Mouse (Mus musculus): ENCODE results near the gene 1810062G17Rik.

1810062G17Rik gene

DNA sequence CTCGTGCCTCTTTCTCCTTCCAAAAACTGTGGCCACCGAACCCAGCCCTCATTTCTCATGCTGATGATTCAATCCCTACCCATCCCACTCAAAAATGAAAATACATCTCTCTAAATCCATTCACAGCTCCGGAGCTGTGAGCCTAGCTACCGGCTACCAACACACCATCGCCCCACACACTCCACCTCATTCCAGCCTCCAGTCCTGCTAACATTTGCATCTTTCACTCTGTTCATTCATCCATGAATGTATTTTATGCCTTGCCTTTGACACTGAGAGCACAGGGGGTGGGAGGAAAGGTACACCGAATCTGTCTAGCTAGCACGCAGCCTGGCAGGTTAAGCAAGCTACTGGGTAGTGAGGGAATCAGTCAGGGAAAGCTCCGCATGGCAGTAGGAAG lies 3.0 kb downstream of the 1810062G17Rik start:
- no peak for DNase-seq

DNA sequence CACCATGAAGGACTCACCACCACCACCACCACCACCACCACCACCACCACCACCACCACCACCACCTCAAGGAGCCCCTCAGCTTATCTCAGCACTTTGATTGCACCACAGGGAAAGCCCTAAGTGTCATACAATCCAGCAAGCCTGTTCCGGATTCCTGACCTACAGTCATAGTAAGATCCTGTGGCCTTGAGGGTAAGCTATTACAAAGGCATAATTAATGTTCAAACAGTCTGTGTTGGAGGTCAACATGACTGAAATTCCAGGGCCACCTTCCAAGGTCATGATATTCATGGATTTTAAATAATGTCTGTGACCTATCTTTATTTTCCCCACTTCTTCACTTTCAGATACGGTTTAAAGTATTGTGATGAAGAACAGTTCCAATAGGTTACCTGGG lies 4.7 kb downstream of the 1810062G17Rik start:
- DNase-seq: no peak

DNA sequence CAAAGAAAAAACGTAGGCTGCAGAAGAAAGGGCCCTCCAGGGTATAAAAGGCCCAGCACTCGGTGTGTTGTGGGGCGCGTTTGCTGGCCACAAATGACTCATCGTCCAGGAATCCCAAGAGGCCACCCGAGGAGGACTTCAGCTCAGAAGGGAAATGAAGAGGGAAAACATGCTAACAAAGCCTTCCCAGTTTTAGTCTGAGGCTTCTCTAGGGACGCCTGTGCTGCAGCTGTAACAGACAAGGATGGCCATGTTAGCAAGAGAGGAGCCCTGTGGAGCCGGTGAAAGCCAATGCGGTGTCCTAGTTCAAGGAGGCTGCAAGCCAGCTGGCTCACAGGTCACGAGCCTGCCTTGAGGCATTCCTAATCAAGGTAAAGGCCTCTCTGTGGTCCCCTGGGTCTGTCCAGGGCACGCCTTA lies 6.0 kb downstream of the 1810062G17Rik start:
- DNase-seq: peak; percentile 49 to 56

DNA sequence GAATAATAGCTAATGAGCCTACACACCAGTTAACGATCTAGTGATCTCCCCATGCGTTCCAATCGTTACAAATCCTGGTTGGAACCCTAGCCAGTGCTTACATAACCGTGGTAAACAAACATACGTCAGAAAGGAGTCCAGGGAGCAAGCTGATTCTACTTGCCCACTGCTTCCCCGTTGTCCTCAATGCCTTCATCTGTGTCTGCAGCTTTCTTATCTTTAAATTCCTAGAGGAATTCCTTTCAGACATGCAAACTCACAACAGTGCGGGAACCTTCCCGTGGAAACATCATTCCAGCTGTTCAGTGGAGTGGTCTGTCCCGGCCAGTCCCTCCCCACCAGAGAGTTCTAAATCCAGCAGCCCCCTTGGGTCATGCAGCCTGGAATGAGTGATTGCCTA lies 7.2 kb downstream of the 1810062G17Rik start:
- no peak for DNase-seq

DNA sequence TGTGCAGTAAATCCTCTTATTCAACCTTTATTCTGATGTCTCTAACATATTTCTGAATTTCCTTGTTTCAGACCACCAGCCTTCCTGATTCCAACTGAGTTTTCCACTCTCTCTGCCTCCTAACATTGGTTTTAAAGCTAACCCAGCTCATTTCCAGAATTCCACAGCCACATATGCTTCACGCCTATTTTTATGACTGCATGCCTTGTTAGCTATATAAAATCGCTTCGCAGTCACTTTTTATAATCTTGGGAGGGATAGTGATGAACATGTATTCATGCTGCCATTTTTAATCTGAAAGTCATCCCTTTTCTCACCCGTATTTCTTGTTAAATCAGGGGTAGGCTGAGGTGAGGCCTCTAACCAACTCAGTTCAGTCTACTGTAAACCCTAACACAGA lies 8.6 kb downstream of the 1810062G17Rik start:
- DNase-seq: no peak

DNA sequence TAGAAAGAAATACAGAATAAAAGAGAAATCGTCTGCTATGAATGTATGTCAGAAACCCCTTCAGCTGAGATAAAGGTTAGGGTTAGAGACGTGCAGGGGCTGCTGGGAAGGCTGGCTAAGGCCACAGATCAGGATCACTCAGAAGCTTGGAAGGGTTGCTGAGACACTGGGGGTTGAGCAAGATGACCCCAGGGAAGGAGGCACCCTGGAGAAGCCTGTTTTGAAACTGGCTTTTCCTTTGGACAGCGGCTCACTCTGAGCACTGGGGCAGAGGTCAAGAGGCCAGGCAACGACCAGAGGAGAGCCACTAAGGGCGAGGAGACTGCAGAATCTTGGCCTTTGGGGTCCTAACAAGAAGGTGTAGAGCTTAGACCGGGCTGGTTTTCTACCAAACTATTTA lies 10.4 kb downstream of the 1810062G17Rik start:
- no peak for DNase-seq

DNA sequence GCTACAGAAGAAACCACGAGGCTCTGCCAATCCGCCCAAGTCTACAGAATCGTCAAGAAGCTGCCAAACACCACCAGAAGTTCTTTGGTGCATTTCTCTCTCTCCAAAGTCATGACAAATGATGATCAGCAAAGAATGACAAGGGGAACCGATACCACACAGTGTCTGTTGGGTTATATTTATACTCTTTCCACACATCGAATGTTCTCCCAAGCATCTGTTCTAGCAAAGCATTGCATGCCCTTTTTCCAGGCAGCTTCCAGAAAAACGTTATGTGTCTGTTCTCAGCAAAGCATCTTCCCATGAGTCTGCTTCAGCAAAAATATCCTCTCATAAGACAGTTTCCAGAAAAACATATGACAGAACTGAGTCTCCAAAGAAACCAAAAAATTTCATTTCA lies 11.1 kb downstream of the 1810062G17Rik start:
- DNase-seq: no peak

DNA sequence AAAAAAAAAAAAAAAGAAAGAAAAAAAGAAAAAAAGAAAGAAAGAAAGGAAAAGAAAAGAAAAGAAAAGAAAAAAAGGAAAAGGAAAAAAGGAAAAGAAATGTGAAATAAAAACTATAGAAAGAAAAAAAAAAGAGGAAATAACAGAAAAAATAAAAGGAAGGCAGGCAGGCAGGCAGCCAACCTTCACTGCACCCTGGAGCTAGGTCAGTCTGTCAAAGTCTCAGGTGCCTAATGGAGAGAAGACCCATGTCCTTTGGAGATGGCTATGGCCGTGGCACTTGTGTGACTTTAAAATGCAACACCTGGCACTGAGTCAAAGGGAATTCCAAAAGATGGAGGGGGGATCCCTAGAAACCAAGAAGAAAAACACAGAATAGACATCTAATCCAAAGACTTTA lies 12.6 kb downstream of the 1810062G17Rik start:
- no peak for DNase-seq

DNA sequence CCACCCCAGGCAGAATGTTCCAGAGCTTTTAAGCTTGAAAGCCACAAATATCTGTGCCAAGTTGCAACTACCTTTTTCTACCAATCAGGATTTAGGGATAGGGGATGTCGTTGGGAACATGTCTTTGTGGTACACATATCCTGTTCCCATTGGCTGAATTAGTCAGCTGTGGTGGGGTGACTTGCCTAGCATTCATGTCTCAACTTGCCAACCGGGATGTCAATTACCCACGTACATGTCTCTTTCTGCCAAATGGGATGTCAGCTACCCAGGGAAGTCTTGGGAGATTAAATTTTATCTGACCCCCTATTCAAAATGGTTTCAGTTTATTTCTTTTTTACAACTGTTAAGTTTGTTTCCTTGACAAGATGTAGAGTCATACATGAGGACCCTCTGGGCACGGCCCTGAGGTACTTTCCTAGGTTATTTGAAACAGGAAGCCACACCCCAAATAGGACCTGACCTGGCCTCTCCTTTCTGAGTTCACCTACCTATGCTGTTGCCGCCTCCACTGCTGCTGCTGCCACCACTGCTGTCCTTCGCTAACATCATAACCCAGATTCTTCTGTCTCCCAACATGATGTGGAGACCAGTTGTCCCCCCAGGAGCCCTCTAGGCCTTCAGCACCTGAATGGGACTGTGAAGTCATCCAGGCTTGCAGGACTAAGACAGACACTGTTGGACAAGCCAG lies 13.3 kb downstream of the 1810062G17Rik start:
- DNase-seq: no peak

DNA sequence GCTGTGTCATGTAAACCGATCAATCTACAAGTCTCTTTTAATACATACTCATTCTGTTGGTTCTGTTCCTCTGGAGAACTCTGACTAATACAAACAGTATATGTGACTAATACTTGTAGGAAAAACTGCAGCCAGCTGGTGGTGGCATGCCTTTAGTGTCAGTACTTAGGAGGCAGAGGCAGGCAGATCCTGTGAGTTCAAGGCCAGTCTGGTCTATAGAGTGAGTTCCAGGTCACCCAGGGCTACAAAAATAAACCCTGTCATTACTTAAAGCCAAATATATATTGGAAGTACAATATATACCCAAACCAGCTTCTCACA lies 13.8 kb downstream of the 1810062G17Rik start:
- DNase-seq: no peak

DNA sequence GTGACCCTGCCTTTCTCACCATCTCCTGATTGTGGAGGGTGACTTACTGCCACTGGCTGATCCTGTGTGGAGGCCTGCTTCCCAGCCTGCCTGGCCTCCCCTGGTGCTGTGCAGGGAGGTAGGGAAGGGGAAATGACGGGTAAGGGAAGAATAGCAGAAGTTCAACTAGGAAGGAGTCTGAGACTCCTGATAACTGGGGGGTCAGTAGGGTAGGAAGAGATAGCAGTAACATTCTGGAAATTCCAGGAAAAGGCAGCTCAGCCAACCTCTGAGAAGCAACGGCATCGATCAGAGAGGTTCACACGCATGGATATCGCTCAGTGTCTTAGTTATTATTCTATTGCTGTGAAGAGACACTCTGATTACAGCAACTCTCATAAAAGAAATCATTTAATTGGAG lies 15.8 kb downstream of the 1810062G17Rik start:
- no peak for DNase-seq

DNA sequence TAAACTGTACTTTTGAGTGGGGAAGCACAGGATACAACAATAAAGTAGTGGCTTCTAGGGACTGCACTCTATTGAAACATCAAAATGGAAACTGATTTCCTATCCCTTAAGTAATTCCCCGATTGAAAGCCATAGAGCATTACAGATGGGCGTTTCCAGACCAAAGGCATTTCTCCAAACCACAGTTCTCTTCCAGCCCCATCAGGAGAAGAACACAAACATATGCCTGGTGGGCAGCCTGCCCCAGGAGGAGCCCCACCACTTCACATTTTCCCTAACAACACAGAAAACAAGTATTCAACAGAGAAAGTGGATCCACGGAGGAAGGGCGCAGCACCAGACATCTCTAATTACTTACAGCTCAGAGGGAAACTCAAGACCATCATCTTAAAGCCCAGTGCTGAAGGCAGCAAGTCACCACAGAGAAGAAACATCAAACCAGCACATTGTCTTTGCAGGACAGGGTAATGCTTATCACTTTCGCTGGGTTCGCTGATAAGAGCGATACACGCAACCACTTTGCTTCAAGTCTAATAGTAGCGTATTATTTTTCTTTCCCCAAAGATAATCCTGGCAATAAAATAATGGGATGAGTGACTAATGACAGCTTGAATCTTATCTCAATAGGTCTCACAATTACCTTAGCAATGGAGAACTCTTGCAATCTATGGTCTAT lies 17.1 kb downstream of the 1810062G17Rik start:
- no peak for DNase-seq

DNA sequence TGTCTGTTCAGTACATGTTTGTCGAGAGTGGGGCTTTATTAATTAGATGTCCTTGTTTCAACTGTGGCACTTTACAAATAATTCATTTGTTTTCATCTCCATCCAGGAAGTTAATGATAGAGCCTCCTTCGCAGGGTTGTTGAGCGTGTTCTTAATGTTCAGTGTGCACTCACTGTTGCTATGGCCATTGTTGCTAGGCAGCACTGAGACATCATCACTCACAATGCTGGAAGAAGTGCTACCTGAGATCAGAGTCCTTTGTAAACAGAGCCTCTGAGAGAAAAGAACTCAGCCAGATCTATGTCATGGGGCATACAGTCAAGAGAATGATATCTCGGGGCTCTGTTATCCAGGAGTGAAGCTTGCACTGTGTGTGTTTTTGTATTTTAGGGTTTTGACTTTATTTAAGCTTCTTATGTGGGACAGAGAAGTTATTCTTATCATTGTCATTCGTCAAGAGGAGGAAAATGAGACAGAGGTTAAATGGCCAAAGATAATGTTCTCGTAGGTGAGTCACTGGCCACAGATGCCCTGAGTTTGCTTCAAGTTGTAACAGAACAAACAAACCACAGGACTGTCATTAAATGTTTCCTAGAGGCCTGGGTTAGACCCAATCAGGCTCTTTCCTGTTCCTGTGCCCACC lies 18.0 kb downstream of the 1810062G17Rik start:
- DNase-seq: no peak

DNA sequence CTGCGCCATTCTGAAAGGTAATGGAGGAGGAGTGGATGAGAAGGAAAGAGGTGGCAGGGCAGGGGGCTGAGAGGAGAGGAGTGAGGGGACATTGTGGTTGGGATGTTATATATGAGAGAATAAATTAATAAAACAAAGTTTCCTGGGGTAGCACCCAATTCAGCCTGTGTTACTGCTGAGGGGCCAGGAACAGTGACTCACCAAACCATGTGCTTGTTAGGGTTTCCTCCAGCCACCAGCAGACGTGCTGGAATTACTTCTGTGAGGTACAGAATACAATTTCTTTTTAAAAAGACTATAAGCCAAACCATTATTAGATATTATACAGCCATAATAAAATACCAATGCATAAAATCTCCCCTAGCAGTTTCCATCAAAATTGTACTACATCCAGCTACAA lies 18.9 kb downstream of the 1810062G17Rik start:
- DNase-seq: no peak

DNA sequence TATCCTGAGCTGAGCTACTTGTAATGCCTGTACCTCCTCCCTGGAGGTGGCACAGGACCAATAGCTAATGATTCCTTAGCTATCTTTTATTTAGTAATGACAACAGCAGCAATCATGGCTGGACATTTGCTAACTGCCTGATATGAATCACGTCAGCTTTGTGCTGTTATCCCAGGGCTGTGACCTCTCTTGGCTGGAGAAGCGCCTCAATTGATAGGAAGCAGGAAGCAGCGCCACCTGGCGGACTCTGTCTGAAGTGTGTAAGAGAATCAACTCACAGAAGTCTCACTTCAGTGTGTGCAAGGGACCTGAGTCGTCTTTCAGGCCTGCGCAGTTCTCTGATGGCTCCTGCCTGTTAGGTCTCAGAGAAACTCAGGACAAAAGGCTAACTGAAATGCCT lies 19.7 kb downstream of the 1810062G17Rik start:
- peak; percentile 87 to 96 for DNase-seq

DNA sequence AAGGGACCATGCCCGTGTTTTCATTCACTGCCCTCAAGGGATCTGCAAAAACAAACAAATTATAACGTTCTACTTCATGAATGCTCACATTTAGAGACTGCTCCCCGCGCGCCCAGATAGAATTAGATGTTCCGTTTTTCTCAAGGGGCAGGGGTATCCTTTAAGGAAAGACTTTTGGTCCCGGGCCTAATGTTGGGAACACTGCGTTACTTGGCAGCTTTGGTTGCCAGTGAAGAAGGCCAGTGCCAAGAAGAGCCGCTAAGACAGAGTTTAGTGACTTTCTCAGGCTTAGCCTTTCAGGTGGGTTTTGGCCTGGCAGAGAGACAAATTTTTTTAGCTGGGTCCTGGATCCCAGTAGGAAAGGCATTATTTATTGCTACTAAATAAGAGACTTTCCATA lies 20.5 kb downstream of the 1810062G17Rik start:
- no peak for DNase-seq

DNA sequence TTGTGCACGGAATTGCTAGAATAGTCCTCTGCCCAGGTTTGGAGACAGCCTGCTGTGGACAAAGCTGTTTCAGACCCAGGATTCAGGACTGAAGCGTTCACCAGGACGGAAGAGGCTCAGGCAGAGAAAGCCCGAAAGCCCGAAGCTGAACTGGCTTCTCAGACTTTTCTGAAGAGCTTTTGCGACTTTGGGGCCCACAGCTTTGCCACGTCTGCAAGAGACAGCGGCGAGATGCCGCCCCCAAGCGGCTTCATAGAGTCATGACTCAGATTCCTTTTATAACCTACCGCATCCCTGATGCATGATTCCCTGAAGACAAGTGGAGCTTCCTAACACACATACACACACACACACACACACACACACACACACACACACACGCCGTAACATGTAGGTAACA lies 21.0 kb downstream of the 1810062G17Rik start:
- DNase-seq: peak; percentile 72 to 73

DNA sequence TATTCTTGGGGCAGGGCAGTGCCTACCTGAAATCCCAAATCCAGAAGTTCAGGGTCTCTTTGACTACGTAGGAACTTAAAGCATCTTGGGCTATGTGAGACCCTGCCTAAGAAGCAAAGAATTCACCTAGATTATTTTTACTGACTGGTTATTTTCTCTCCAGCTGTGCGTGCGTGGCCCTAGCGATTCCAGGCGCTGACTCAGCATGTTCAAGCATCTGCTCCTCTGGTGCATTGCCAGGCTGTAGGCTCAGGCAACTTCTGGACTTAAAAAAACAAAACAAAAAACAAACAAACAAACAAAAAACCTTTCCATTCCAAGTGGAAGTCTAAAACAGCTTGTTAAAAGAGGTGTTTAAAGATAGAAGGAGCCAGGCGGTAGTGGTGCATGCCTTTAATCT lies 22.5 kb downstream of the 1810062G17Rik start:
- DNase-seq: no peak

DNA sequence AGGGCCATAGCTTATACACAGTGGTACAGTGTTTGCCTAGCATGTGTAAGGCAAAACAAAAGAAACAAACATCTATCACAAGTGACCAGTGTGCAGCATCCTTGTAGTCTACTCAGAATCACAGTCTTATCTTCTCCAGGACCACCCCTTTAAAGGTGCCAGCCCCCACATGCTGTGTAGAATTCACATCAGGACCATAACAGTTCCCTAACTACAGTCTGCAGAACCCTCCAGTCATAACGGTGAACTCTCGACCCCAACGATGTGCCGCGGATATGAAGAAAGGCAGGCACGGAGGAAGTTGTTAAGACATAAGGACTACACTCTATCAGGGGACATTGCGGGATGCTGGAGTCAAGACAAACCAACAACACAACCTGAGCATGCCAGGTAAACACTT lies 23.7 kb downstream of the 1810062G17Rik start:
- no peak for DNase-seq

DNA sequence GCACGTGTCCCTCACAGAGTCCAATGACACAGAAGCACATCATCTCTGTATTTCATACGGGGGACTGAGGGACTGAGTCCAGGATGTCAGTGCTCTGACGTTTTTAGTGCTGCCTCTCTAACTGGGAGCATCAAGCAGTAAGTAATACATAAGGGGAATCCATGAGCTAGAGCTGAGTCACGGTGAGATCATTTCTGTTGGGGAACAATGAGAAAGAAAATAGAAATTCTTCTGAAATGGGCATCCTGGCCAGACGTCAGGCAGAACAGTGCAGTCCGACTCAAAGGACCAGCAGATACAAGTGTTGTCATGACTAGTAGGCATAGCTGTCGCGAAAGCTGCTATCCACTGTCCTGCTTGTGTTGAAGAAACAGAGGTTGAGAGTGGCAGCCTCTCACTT lies 25.2 kb downstream of the 1810062G17Rik start:
- no peak for DNase-seq

DNA sequence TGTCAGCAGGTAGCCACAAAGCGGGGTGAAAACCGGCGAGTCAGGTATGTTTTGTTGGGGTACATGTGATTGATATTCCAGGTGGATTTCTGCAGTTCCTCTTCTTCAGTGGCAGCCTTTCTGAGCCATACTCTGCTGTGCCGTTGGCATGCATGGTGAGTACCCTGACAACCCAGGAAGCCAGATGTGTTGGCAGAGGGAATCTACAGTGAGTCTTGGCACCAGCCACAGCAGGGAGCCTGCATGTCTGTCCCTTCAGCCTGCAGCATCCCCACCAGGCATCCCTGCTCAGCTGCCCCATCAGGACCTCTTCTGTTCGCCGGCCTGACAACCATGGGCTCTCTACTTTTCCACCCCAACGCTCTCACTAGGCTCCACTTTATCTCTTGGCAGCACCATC lies 25.8 kb downstream of the 1810062G17Rik start:
- no peak for DNase-seq

DNA sequence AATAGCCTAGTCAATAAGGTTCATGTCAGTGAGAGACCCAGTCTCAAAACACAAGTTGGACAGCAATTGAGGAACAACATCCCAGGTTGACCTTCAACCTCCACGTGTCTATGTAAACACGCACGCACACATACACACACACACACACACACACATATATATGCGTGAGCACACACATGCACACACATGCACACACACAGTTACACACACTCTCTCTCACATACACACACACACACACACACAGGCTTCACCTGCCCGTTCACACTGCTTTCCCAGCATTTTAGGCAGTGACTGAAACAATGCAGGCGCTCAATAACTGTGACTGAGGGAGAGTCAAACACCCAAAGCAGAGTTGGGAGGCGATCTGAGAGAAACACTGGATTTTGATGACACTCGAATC lies 29.6 kb downstream of the 1810062G17Rik start:
- DNase-seq: no peak

DNA sequence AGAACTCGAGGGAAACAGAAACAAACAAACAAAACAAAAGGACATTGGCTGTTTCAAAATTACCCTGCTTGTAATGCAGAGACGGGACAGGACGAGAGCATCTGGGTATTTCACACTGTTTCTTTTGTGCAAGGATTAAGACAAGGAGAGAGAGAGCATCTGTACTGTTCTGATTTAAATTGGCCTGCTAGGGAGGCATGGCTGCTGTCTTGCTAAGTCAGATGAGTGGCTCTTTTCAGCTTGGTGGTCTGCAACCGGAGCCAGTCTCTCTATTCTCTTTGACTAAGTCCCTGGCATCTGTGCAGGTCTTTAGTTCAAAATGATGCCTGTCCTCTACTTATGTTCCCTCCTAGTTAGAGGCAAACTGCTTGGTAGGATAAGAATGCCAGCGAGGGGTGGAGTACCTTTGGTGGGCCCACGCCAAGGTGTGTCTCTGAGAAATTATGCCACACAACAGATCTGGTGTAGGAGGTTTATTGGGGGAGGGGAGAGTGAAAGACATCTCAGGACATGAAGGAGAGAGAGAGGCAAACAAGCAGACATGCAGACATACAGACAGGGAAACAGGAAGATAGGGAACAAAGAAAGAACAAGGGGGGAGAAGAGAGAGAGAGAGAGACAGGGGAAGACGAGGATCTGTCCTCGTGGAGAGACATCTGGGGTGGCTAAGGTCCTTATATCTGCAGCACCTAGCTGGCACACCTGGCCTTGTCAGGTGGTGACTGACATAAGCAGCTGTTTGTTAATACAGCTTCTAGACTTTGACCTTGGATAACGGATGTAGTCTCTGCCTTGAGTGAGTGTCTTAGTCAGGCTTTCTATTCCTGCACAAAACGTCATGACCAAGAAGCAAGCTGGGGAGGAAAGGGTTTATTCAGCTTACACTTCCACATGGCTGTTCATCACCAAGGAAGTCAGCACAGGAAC lies 30.3 kb downstream of the 1810062G17Rik start:
- no peak for DNase-seq
